Mouse (Mus musculus) heart, embryonic 14.5 days (tissue): ENCODE measurements around the gene L2hgdh. TPM values are rescaled to one million over a fixed set of nuclear protein-coding genes. Genes with fewer than 3 reads are reported as not detected.

Experiments
- ATAC-seq: fragments of 200-750 bp; cut with Nextera tagmentation; 2 replicates; pipeline ENCODE4 v1.8.0; 2017; ENCODE audit warnings: low read depth, moderate TSS enrichment; ENCODE audit not compliant: insufficient number of reproducible peaks, insufficient read depth, low FRiP score
- H3K27ac ChIP-seq, 2 experiments: fragments of 200-500 bp in 1 of 2; fragments of 300-500 bp in 1 of 2; sonication (generic) in 1 of 2; replicated peaks in 1 of 2; 2 replicates each; pipeline ENCODE4 v1.5.1; 2012 to 2014; ENCODE audit warnings: low read depth in 2 of 2, low read length in 2 of 2, control low read depth in 1 of 2, mild to moderate bottlenecking in 1 of 2, mixed read lengths in 1 of 2; ENCODE audit not compliant: control insufficient read depth in 1 of 2, insufficient read depth in 1 of 2
- H3K27me3 ChIP-seq: fragments of 300-500 bp; sonication (generic); 2 replicates; pipeline ENCODE4 v1.6.1; 2014; ENCODE audit warnings: mild to moderate bottlenecking, low read length, control low read depth; ENCODE audit not compliant: control insufficient read depth, insufficient read depth
- H3K36me3 ChIP-seq: fragments of 300-500 bp; sonication (generic); 2 replicates; pipeline ENCODE4 v1.6.1; 2014; ENCODE audit warnings: mild to moderate bottlenecking, control low read depth, low read length, mixed read lengths; ENCODE audit not compliant: control insufficient read depth, insufficient read depth
- H3K4me1 ChIP-seq, 2 experiments: fragments of 200-500 bp in 1 of 2; fragments of 300-500 bp in 1 of 2; sonication (generic) in 1 of 2; 2 replicates each; pipeline ENCODE4 v1.6.1; 2012 to 2014; ENCODE audit warnings: low read length in 2 of 2, control low read depth in 1 of 2, mixed read lengths in 1 of 2; ENCODE audit not compliant: control insufficient read depth in 2 of 2, insufficient read depth in 2 of 2
- H3K4me2 ChIP-seq: fragments of 300-500 bp; sonication (generic); 2 replicates; pipeline ENCODE4 v1.6.1; 2014; ENCODE audit warnings: mild to moderate bottlenecking, low read length
- H3K4me3 ChIP-seq, 2 experiments: fragments of 200-500 bp in 1 of 2; fragments of 300-500 bp in 1 of 2; sonication (generic) in 1 of 2; 2 replicates each; pipeline ENCODE4 v1.5.1; 2012 to 2014; ENCODE audit warnings: low read length in 2 of 2, mild to moderate bottlenecking in 2 of 2, control low read depth in 1 of 2, low read depth in 1 of 2, moderate library complexity in 1 of 2; ENCODE audit not compliant: control insufficient read depth in 1 of 2, insufficient read depth in 1 of 2
- H3K9ac ChIP-seq: fragments of 300-500 bp; sonication (generic); 2 replicates; pipeline ENCODE4 v1.6.1; 2014; ENCODE audit warnings: mild to moderate bottlenecking, low read length
- H3K9me3 ChIP-seq: fragments of 300-500 bp; sonication (generic); 2 replicates; pipeline ENCODE4 v1.6.1; 2016; ENCODE audit warnings: low read length, control low read depth; ENCODE audit not compliant: control insufficient read depth
- WGBS: fragments of 180-500 bp; shearing (Covaris S2); extraction: QIAGEN DNeasy Blood & Tissue Kit; methylation state at CpG from one replicate; pipeline ENCODE4 v1.1.7; 2014; 5-methylcytosine and 5-hydroxymethylcytosine counted together
- polyA plus RNA-seq: library from polyadenylated mRNA; unstranded; fragments of >200 nt; fragmentation: Nextera tagmentation; extraction: Ambion mirVana; gene quantifications from 2 replicates; pipeline ENCODE4 v1.2.1, GENCODE M21; 2014

Gene L2hgdh
- polyA plus RNA-seq, 1 experiment from 2014 or later, result 15.9 TPM

- Histone ChIP-seq H3K4me3 (no peak overlapping the region), H3K27ac (peak overlapping the region; percentile 9 to 54; a peak in 2 of 4 replicates), H3K27me3 (no peaks in the 10 kb centered on the region), H3K9me3 (no peaks in the 10 kb centered on the region), H3K4me2 (0 out of 2 replicates have a peak overlapping the region, but pooled peaks have one; percentile 8), H3K9ac (no peak overlapping the region), H3K4me1 (peaks cover 5 to 18% of the 10 kb centered on the region in 2 experiments; a peak in 3 of 4 replicates), H3K36me3 (peaks cover 33% of the 10 kb centered on the region)
- 40% methylated on average over 10 of the region's 10 CpGs for WGBS
- ATAC-seq, result no peak
Measured at GRCm38 (mm10) chr12:69751864-69752341, 27.2 kb upstream of the L2hgdh start.

DNA sequence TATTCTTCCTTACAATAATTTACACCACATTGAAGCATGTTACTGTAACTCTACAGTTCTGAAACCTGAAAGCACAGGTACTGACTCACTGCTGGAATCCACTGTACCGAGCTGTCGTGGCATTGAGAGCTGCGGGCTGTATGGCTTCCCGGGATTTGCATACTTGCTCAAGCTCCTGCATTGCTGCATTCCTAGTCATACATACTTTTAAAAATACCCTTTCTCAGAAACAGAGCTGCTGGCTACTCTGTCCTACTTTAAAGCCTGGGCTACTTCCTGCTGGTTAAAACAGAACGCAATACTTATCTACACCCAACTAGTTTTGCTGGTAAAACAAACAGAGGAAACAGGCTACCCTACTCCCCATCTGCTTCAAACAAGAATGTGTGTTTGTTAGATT is 19.5 kb upstream of the L2hgdh start:
- Histone ChIP-seq H3K9me3 (no peaks in the 10 kb centered on the region), H3K9ac (no peak overlapping the region), H3K4me3 (no peak overlapping the region), H3K4me2 (no peak overlapping the region), H3K27ac (no peak overlapping the region), H3K36me3 (peaks cover 28% of the 10 kb centered on the region), H3K4me1 (0 out of 4 replicates have a peak, but pooled peaks cover 0 to 2% of the 10 kb centered on the region in 2 experiments), H3K27me3 (no peaks in the 10 kb centered on the region)
- ATAC-seq, result no peak
- 40% methylated on average over 5 of the region's 5 CpGs for WGBS

DNA sequence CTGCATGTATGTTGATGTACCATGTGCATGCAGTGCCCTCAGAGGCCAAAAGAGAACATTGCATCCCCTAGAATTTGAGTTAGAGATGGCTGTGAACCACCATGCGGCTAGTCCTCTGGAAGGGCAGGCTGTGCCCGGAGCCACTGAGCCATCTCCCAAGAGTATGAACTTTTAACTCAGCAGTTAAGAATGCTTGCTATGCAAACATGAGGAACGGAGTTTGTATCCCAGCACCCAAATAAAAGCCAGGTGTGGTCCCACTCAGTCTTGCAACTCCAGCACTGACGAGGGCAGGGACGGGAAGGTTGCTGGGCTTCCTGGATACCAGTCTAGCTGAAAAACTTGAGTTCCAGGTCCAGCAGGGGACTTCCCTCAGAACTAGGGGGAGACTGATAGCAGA is 17.3 kb upstream of the L2hgdh start:
- Histone ChIP-seq H3K9me3 (no peaks in the 10 kb centered on the region), H3K36me3 (peaks cover 17% of the 10 kb centered on the region), H3K9ac (no peak overlapping the region), H3K4me1 (0 out of 4 replicates have a peak, but pooled peaks cover 0 to 2% of the 10 kb centered on the region in 2 experiments), H3K4me2 (no peak overlapping the region), H3K4me3 (no peak overlapping the region), H3K27me3 (no peaks in the 10 kb centered on the region), H3K27ac (no peak overlapping the region)
- WGBS, result 80% methylated on average over 5 of the region's 5 CpGs
- no peak for ATAC-seq

DNA sequence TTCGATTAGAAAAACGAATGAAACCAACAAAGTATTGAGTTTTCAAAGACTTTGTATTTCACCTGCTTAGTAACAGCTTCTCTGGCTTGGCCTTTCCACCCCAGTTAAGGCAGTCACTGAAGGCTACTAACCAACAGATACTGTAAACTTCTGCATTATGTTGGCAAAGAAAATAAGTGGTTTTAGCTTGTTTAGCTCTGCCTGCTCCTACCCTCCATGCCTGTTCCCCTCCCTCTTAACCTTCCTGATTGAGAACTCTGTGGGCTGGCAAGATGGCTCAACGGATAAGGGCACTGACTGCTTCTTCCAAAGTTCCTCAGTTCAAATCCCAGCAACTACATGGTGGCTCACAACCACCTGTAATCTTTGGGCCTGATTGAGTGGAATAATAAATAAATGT is 9.2 kb upstream of the L2hgdh start:
- Histone ChIP-seq H3K4me2 (peak overlapping the region; percentile 25; the same call in 1 of the 2 replicates), H3K9ac (no peak overlapping the region; the same call in 1 of the 2 replicates), H3K27me3 (no peaks in the 10 kb centered on the region), H3K36me3 (no peaks in the 10 kb centered on the region), H3K27ac (no peak overlapping the region), H3K4me1 (peaks cover 0 to 3% of the 10 kb centered on the region in 2 experiments; a peak in 1 of 4 replicates), H3K4me3 (no peak overlapping the region), H3K9me3 (no peaks in the 10 kb centered on the region)
- WGBS, result 66% methylated on average over 3 of the region's 3 CpGs
- ATAC-seq, result no peak

DNA sequence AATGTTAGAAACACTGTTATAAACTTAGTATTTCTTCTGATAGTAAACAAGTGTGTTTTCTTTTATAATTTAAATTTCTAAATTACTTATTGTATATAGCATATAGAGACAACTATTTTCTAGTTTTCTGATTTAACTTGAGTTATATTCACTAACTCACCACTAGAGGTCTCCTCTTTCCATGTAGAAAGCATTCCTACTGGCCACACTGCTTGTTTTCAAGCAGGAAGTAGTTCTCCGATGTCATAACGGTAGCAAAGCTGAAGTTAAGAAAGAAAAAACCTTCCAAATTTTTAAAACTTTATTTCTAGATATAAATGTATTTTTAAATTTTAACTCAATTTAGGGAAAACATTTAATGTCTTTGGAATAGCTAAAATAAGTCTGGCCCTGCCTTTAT is 8.8 kb upstream of the L2hgdh start:
- no peak overlapping the region for H3K4me3 ChIP-seq
- H3K4me1 ChIP-seq, result peaks cover 0 to 3% of the 10 kb centered on the region in 2 experiments; a peak in 1 of 4 replicates
- no peaks in the 10 kb centered on the region for H3K9me3 ChIP-seq
- peak overlapping the region; percentile 25; the same call in 1 of the 2 replicates for H3K4me2 ChIP-seq
- H3K27ac ChIP-seq, result no peak overlapping the region
- no peak overlapping the region for H3K9ac ChIP-seq
- 5% methylated on average over 2 of the region's 2 CpGs for WGBS
- H3K36me3 ChIP-seq, result no peaks in the 10 kb centered on the region
- H3K27me3 ChIP-seq, result no peaks in the 10 kb centered on the region
- ATAC-seq, result no peak

- Histone ChIP-seq H3K27ac (no peak overlapping the region), H3K27me3 (no peaks in the 10 kb centered on the region), H3K4me1 (peaks cover 0 to 3% of the 10 kb centered on the region in 2 experiments; a peak in 1 of 4 replicates), H3K9me3 (no peaks in the 10 kb centered on the region), H3K36me3 (no peaks in the 10 kb centered on the region), H3K4me3 (no peak overlapping the region), H3K9ac (no peak overlapping the region), H3K4me2 (no peak overlapping the region)
- ATAC-seq, result no peak
- 55% methylated on average over 5 of the region's 5 CpGs for WGBS
Measured at GRCm38 (mm10) chr12:69732221-69732620, 7.5 kb upstream of the L2hgdh start.

DNA sequence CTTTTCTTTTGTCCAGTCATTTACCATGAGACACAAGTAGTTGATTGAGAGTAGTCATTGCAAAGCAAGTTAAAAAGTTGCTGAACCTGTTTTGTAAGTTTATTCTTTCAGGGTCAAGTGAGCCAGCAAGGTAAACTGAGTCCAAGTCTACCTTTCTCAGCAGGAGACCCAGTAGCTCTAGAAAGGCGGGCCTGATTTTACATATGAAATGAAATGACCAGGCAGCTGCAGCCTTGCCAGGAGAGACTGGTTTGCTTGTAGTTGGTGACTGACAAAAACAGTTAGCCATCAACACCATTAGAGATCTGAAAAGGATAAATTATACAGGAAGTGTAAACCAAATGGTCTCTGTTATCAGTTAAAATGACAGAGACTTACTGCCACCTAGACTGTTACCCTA is 5.6 kb upstream of the L2hgdh start:
- H3K36me3 ChIP-seq, result no peaks in the 10 kb centered on the region
- no peaks in the 10 kb centered on the region for H3K9me3 ChIP-seq
- no peaks in the 10 kb centered on the region for H3K27me3 ChIP-seq
- H3K27ac ChIP-seq, result no peak overlapping the region
- H3K4me3 ChIP-seq, result no peak overlapping the region
- WGBS, result 82% methylated on average over 1 of the region's 1 CpGs
- no peak overlapping the region for H3K4me2 ChIP-seq
- H3K4me1 ChIP-seq, result peaks cover 0 to 9% of the 10 kb centered on the region in 2 experiments; a peak in 1 of 4 replicates
- no peak overlapping the region for H3K9ac ChIP-seq
- no peak for ATAC-seq

GRCm38 (mm10) chr12:69729246-69729645 is 4.6 kb upstream of the L2hgdh start:
- Histone ChIP-seq H3K27me3 (no peaks in the 10 kb centered on the region), H3K36me3 (no peaks in the 10 kb centered on the region), H3K9me3 (no peaks in the 10 kb centered on the region), H3K9ac (no peak overlapping the region), H3K4me2 (no peak overlapping the region), H3K4me3 (no peak overlapping the region), H3K4me1 (peaks cover 0 to 10% of the 10 kb centered on the region in 2 experiments; a peak in 2 of 4 replicates), H3K27ac (no peak overlapping the region)
- 86% methylated on average over 1 of the region's 1 CpGs for WGBS
- no peak for ATAC-seq
